Mouse (Mus musculus) megakaryocyte, embryonic 14.5 days (primary cell): Measurements from ENCODE around the gene Phf6.

Source experiments
- FLI1 ChIP-seq: IDR thresholded peaks from 2 replicates; pipeline ENCODE4 v1.6.1; 2012; ENCODE audit warnings: low read length, inconsistent platforms, mixed read lengths
- GATA1 ChIP-seq: IDR thresholded peaks from 3 replicates; pipeline ENCODE4 v1.6.1; 2012; ENCODE audit warnings: mixed read lengths, low read length, inconsistent platforms, borderline replicate concordance

DNA sequence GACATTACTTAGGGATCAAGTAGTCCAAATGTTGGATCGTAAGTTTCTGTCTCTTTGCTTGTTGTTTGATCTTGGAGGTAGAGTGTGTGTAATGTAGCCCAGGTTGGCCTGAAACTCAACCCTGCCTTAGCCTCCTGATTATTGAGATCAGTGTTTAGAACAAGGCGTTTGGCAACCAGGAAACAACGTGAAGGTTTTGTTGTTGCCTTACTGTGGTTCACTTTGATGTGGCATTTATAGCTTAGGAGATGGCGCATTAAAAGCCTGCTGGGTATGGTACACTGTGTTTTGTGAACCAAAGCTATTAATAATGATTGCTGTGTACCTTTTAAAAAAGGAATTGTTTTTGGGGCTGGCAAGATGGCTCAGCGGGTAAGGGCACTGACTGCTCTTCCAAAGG, 18.1 kb downstream of the Phf6 start:
- TF ChIP-seq FLI1, result no peak
- TF ChIP-seq GATA1, result no peak
